Mouse (Mus musculus) heart, adult 2 months (tissue): ENCODE results near the gene Dnaaf3.

Experiments used
- CTCF ChIP-seq: fragments of 200-600 bp; IDR thresholded peaks from 2 replicates; pipeline ENCODE4 v1.8.1; 2022; ENCODE audit warnings: antibody characterized with exemption, mild to moderate bottlenecking, moderate library complexity
- EP300 ChIP-seq: fragments of 200-500 bp; IDR thresholded peaks from 2 replicates; pipeline ENCODE4 v1.6.1; 2011; ENCODE audit warnings: low read depth, low read length, control low read depth; ENCODE audit not compliant: insufficient read depth
- POLR2A ChIP-seq: fragments of 200-500 bp; IDR thresholded peaks from 2 replicates; pipeline ENCODE4 v1.6.1; 2011; ENCODE audit warnings: mild to moderate bottlenecking, low read depth, low read length, control low read depth; ENCODE audit not compliant: insufficient read depth

- no peak for TF ChIP-seq CTCF
- TF ChIP-seq POLR2A = no peak
- TF ChIP-seq EP300 = no peak
These were observed 20.6 kb downstream of the Dnaaf3 start for GRCm38 (mm10) chr7:4511489-4512224.
